Mouse (Mus musculus): Measurements from ENCODE around the gene Eml2.

Gene Eml2

DNA sequence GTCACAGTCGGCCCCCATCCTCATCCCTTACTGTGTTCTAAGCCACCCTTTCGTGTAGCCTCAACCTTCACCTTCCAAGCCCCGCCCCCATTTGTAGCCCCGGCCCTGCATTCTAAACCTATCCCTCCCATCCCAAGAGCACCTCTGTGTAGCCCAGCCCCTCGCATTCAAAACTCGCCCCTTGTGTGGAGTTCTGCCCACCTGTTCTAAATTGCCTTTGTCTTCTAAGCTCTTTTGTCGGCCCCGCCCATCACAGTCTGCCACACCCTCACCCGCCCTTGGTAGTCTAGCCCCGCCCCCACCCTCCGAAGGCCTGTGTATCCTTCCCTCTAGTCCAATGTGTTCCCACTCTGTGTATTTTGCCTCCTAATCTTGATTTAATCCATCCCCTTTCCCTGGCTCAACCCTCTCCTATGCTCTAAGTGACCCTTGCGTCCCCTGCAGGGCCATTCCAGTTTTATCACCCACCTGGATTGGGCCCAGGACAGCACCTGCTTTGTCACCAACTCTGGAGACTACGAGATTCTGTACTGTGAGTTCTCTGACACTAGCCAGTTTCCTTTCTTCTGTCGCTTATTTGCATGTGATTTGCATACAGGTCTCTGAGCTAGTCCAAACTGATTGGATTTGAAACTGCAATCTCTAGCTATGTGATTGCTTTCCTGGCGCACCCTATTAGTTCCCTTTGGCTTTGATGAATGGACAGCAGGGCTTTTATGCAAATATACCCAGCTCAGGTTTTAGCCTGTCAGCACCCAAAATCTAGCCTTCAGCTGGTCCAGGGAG, 26.0 kb downstream of the Eml2 start:
- DNase-seq (ENCODE audit: low read depth, low spot score) = peak; percentile 99

DNA sequence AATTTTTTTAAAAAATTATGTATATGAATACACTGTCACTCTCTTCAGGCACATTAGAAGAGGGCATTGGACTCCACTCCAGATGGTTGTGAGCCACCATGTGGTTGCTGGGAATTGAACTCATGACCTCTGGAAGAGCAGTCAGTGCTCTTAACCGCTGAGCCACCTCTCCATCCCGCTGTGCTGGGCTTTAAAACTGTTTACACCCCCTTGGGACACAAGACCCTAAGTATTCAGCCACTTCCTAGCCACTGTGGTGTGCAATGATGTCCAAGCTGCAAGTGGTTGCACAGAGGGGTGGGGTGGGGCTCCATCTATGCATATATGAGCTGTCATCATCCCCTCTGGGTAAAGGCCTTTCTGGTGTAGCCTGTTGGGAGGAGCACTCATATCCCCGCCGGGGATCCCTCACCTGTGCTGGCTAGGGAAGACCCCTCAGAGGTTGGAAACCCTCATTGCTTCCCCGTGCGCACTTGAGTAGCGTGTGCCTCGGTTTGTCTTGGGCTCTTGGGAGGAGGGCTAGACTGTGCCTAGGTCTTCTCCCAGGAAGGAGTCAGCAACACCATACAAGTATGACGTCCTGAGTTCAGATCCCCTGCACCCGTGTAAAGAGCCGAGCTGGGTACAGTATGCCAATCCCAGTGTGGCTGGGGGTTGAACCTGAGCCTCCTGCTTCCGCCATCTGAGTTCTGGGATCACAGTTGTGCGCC, 32.1 kb downstream of the Eml2 start:
- peak; percentile 65 for DNase-seq (ENCODE audit: low read depth, low spot score)

DNA sequence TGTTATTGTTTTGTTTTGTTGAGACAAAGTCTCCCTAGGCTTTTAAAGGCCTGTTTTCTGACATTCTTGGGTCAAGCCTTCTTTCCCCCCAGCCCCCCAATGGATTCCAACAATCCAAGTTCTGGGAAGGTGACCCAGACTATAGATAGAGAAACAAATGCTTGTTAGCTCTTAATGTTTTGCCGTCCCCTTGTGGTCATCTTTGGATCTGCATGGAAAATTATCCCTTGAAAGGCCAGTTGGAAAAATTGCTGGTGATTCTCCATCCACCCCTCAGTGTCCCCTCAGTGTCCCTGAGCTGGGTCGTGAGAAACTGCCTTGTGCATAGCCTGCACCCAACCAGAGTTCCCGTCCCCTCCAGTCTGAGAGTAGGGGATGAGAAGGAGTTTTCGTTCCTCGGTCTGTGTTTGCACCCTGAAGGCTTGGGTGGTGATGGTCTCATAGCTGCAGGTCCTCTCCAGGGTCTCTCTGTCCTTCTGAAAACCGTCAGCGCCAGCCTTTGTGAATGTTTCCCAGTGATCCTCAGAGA, 32.8 kb downstream of the Eml2 start:
- peak; percentile 85 for DNase-seq (ENCODE audit: low read depth, low spot score)

DNA sequence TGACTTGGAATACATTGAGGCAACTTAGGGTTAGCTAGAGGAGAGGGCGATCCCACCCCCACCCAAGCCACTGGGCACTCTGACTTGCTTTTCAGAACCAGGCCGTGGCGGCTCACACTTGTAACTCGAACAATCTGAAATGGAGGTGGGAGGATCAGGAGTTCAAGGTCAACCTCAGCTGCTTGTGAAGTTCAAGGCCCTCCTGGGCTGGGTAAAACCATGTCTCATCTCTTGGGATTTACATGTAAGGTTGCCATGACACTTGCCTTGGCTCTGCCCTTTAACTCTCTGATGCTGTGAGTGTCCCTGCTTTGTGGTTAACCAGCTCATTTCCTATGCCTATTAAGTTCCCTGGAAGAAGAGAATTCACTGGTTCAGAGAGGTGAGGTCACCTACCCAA, 33.3 kb downstream of the Eml2 start:
- DNase-seq (ENCODE audit: low read depth, low spot score) = peak; percentile 87

DNA sequence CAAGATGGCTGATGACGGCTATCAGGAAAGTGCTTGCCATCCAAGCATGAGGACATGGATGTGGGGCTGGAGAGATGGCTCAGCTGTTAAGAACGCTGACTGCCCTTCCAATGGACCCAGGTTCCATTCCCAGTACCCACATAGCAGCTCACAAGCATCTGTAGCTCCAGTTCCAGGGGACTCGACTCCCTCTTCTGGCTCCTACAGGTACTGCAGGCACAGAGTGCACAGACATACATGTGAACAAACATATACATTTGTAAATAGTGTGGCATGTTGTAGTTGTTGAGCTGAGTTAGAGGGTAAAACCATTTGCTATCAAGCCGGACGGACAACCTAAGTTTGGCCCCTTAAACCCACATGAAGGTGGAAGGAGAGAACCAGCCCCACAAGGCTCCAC, 33.8 kb downstream of the Eml2 start:
- peak; percentile 90 for DNase-seq (ENCODE audit: low read depth, low spot score)

DNA sequence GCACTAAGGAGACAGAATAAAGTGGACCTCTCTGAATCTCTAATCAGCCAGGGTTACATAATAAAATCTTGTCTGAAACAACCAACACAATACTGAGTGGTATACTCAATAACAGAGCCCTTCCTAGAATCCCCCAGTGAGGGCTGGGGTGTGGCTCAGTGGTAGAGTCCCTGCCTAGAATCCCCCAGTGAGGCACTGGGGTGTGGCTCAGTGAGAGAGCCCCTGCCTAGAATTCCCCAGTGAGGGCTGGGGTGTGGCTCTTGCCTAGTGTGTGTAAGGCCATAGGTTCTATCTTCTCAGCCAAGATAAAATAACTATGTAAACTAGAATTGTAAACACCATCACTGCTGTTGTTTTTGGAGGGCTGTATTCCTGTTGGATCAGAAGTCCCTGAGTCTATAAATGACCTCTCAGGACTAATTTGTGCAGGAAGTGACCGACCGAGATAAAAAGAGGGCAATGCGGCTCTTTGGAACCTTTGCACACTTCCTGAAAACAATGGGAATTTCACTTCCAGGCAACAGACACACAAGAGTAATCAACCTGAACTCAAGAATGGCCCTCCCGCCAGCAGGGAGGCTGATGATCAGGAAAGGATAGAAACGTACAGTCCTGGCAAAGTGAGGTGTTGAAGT, 34.9 kb downstream of the Eml2 start:
- peak; percentile 92 for DNase-seq (ENCODE audit: low read depth, low spot score)

DNA sequence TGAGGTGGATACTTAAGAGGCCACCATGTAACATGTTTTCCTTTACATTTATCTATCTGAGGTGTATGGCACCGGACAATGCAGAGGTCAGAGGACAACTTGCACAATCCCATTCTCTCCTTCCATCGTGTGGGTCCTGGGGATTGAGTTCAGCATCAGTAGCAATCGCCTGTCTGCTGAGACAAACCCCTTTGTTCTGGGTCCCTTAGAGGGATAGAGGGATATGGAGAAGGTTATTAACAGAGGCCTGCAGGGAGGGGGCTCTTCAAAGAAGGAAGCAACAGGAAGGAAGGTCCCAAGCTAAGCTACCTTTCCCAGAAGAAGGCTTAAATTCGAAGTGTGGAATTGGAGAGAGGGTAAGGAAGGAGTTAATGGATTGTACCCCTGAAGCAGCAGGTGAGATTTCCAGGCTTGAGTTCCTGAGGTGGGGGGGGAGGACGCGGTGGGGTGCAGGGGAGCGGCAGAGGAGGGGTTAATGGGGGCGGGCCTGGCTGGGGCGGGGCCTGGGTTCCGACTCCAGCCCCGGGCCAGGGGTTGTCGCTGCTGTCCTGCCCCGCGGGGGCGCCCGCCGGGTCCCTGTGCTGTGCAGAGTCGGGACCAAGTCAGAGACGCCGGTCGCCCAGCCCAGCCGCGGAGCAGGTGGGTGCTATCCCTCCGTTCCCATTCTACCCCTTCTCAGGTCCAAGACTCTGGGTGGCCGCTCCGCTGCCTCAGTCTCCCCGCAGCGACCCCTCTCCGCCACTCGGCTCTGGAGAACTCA, 36.0 kb downstream of the Eml2 start, which contains the start of gene Gpr4:
Gpr4 (plus strand) TSS at position 543 of the 760 bp plus-strand sequence.
- DNase-seq (ENCODE audit: low read depth, low spot score) = peak; percentile 82

DNA sequence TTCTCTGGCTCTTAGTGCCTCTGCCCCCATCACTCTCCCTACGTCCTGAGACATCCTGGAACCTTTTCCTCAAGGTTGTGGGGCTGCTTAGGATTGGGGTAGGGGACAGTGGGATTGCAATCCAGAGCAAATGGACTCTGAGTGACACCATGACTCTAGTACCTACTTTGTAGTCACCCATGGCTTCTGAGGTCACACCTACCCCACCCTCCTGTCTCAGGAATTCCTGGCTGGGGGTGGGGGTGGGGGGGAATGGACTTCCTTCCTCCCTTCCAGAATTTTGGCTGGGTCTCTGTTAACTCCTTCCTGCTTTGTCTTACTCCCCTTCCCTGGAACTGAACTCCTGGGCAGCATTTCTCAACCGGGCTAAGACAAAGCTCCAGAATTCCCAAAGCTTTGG, 37.2 kb downstream of the Eml2 start:
- no peak for DNase-seq (ENCODE audit: low read depth, low spot score)

DNA sequence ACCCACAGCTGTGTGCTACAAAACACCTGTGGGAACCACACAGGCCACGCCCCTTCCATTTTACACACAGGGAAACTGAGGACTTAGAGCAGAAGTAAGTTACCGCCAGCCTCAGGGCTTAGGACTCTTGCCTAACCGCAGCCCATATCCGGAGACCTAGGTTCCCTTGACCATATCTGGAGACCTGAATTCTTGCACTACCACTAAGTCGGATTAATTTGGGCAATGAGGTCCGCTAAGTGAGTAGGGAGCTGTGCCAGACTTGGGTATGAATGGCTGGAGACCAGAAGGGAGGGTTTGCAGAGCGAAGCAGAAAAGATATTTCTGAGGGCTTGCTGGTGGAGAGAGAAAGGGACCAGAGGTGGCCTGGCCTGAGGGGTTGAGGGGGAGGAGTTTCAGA, 38.1 kb downstream of the Eml2 start:
- no peak for DNase-seq (ENCODE audit: low read depth, low spot score)

DNA sequence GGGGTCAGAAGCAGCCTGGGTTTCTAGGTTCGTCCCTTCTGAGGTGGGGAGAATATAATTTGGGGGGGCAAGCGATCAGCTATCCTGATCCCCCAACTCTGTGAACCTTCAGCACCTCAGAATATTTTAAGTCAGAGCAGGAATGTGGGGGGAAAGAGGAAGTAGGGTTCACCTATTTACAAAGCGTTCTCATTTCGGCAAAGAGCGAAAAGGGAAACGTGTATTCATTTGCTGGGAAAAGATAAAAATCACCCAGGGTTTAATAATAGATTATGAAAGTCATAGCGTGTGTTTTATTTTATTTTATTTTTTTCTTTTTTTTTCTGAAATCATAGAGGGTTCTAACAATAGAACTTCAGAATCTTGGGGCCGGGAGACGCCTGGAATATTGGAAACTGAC, 38.7 kb downstream of the Eml2 start:
- DNase-seq (ENCODE audit: low read depth, low spot score) = no peak

DNA sequence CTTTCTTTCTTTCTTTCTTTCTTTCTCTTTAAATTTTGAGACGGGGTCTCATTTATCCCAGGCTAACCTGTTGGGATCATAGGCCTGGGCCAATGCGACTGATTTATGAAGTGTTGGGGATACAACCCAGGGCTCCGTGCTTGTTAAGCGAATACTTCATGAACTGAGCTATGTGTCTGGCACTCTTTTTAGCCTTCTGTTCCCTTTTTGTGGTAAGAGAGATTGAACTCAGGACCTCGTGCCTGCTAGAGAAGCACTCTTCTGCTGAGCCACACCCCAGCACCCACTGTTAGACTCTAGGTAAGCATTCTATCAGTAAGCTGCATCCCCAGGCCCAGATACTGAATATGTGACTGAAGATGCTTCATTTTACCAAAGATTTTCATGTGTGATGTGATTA, 41.3 kb downstream of the Eml2 start:
- DNase-seq (ENCODE audit: low read depth, low spot score) = no peak

DNA sequence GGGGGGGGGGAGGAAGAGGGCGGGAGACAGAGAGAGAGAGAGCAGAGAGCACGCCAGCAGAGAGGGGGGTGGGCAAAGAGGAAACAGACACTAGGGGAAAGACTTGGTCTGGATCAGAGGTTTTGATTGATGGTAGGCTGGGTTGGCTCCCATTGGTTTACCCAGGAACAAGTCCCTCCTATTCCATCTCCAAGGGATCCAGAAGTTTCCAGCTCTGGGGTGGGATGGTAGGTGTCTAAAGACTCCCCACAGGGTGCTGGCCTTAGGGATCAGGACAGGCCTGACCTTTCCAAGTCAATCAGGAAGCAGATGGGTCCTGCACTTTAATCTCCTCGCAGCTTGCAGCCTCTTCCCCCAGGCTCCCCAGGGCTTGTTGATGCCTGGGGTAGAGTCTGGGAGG, 41.7 kb downstream of the Eml2 start:
- DNase-seq (ENCODE audit: low read depth, low spot score) = no peak

DNA sequence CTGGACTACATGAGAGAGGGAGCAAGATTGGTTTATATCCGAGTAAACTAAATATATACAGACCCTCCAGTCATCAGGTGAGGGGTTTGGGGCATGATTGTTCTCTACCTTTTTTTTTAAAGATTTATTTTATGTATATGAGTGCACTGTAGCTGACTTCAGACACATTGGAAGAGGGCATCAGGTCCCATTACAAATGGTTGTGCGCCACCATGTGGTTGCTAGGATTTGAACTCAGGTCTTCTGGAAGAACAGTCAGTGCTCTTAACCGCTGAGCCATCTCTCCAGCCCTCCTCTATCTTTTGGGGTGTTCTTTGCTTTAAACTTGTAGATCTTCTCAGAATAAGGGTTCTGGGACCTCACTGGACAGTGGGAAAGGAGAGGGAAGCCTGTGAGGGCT, 43.8 kb downstream of the Eml2 start:
- no peak for DNase-seq (ENCODE audit: low read depth, low spot score)

DNA sequence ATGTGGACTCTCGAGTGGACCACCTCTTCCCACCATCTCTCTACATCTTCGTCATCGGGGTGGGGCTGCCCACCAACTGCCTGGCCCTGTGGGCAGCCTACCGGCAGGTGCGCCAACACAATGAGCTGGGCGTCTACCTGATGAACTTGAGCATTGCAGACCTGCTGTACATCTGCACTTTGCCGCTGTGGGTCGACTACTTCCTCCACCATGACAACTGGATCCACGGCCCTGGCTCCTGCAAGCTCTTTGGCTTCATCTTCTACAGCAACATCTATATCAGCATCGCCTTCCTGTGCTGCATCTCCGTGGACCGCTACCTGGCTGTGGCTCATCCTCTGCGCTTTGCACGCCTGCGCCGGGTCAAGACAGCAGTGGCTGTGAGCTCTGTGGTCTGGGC, 46.0 kb downstream of the Eml2 start:
- no peak for DNase-seq (ENCODE audit: low read depth, low spot score)

DNA sequence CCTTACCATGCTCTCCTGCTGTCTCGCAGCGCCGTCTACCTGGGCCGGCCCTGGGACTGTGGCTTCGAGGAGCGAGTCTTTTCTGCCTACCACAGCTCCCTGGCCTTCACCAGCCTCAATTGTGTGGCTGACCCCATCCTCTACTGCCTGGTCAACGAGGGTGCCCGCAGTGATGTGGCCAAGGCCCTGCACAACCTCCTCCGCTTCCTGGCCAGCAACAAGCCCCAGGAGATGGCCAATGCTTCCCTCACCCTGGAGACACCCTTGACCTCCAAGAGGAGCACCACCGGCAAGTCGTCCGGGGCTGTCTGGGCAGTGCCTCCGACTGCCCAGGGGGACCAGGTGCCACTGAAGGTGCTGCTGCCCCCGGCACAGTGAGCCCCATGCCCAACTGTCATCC, 46.7 kb downstream of the Eml2 start:
- no peak for DNase-seq (ENCODE audit: low read depth, low spot score)

DNA sequence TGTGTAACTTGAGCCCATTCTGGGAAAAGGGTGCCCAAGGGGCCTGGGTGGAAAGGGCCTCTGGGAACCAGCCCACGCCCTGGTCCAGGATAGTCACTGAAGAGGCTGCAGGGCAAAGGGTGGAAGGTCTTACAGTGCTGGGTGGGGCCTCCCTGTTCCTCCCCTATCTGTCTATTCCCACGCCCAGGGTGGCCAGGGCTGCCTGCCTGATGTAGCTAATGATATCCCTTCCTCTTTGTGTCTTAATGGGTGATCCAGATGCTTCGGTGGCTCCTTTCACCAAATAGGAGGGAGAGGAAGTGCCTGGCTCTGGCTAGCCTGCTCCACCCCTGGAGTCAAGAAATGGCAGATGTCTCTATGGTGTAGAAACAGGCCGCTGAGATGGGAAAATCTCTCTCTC, 48.7 kb downstream of the Eml2 start:
- DNase-seq (ENCODE audit: low read depth, low spot score) = no peak

DNA sequence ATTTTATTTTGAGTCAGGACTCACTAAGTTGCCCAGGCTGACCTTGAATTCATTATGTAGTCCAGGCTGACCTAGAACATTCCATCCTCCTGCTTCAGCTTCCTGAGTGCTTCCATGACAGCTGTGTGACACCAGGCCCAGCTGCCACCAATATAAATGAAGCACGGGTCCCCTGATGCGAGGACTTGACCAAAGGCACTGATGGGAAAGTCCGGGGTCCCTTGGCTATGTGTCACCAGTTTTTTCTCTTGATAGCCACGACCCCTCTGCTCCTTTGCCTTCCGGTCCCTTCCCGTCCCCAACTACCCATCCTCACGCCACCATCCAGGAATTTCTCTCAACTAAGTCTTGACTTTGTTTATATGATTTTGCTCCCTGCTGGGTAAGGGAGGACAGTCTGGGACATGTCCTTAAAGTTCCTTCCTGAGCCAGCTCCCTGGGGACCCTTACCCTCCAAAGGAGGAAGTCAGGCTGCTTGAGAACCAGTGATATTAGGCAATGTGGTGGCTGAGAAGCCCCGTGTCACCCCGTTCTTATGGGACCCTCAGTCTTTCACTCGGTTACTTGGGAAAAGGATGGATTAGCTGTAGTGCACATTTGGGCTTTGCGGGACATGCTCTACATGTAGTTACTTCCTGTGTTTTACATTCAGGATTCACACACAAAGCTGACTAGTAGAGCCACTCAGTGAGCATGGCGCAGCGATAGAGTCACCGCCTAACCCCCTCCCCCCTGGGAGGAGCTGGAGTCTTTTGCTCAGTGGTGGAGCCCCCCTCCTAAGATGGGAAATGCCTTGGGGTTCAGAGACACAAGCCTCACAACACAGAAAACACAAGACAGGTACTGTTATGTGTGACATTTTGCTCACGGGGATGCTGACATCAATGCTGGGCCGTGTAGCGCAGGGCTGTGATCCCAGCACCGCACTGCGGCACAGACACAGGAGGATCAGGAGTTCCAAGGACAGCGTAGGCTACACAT, 50.9 kb downstream of the Eml2 start:
- no peak for DNase-seq (ENCODE audit: low read depth, low spot score)

DNA sequence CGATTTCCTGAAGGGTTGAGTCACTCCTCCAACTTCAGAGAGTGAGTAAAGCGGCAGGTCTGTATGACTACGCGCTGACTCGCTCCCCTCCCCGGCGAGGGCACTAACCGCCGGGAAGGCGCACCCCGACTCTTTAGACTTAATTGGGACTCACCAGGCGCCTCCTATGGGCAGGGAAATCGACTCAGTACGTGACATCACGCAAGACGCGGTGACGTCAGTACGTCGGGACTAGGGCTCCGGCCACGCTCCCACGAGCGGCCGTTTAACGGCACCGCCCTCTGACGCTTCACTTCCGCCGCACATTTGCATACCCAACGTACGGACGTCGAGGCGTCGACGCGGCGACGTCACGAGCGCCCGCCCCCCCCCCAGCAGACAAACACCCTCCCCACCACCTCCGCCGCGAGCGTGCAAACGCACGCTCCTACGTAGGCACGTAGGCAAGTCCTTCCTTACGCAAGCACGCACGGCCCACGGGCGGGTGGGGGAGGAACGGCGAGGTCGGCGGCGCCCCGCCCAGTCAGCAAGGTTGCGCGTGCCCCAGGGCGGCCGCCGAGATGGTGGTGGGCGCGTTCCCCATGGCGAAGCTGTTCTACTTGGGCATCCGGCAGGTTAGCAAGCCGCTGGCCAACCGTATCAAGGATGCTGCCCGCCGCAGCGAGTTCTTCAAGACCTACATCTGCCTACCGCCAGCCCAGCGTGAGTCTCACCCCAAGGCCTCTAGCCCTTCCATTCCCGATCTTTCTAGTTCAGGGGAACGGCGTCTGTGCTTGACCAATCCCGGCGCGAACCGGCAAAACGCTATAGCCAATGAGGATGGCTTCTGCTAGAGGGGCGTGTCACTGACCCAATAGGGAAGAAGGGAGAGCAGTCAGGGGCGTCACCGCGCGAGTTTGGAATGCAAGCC, 51.9 kb downstream of the Eml2 start, which contains the start of gene Opa3:
Opa3 (plus strand) TSS at position 452 of the 910 bp plus-strand sequence.
- peak; percentile 100 for DNase-seq (ENCODE audit: low read depth, low spot score)

DNA sequence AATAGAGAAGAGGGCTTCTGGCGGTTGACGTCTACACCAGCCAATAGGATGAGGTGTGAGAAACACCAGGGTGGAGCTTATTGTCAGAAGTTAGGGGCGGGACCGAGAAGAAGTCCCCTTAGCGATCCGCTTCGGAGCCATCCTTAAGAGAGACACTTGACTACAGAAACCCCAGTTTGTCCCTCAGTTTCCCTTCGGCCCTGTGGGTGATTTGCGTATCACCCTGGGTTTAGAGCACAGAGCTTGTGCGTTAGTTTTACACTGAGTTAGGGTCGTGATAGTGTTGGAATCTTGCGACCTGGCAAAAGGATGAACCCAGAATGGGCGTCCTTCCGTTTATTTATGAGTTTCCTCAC, 52.5 kb downstream of the Eml2 start:
- no peak for DNase-seq (ENCODE audit: low read depth, low spot score)

Data from R1 (cell line).